Mouse (Mus musculus) G1E-ER4 (cell line): ENCODE results near the gene Pspn. TPM values are rescaled to one million over a fixed set of nuclear protein-coding genes. Genes with fewer than 3 reads are reported as not detected.

Experiments
- GATA1 ChIP-seq: IDR thresholded peaks from one replicate; pipeline ENCODE4 v1.8.0; 2012; ENCODE audit warnings: low read length, inconsistent platforms
- polyA plus RNA-seq: library from polyadenylated mRNA; stranded (reverse); fragments of >175 nt; gene quantifications from 2 replicates; pipeline ENCODE4 v1.2.3, GENCODE M21; 2012

The Pspn gene
- polyA plus RNA-seq, 1 experiment, result not detected

DNA sequence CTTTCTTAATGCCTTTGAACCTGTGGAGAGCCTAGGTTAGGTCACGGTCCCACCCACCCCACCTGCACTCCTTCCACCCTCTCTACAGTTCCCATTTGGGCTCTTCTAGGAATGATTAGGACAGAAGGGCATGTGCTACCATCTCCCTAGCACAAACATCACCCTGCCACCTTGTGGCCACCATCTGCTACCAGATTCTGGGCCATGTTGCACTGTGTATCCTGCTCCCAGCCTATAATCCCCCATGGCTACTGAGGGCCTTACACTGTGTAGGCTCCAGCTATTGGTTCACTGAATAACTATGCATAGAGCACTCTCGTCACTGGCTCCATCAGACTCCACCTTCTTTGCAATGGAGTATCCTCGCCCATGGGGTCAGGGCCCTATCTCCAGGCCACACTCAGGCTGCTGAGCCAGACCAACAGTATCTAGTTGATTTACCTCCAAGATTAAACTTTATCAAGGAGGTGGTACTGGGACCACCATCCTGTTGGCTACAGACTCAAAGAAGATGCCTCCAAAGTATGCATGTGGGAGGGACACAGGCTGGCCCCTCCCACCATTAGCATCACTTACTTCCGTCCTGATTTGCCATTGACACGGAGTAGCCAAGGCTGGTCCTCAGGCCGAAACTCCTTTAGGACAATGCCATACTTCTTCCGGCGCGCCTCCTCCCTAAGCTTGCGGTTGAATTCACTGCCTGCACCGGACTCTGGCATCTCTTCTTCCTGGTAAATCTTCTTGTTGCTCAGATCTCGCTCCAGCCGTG lies 7.5 kb upstream of the Pspn start:
- TF ChIP-seq GATA1, result no peak

DNA sequence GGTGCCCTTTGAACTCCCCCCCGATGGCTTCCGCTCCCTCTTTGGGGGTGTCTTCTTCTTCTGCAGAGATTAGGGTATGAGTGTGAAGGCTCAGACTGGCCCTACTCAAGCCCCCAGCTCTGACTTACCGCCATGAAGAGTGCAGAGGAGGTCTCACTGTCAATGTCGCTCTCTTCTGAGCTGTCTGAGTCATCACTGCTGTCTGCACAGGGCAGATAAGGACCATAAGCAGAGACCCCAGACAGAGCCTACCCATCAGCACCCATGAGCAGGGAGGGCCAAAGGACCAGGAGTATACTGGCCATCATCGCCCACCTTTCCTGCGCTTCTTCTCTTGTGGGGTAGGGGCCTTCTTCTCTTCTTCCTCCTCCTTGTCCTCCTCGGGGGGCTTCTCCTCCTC lies 4.2 kb upstream of the Pspn start:
- TF ChIP-seq GATA1, result no peak

DNA sequence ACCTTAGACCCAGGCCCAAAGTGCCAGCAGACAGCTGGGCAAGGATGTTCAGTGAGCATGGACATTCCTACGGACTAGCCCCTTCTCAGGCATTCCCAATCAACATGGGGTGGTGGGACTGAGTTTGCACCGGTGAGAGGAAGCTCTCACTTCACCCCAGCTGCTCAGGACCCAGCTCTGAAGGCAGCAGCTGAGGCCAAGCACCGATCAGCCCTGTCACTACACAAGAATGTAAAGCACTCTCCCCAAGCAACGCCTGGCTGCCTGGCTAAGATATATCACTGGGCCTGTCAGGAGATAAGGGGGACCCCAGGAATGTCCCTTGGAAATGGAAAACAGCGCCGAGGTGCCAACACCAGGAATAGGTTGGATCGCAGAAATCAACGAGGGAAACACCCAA lies 1.4 kb upstream of the Pspn start:
- no peak for TF ChIP-seq GATA1

DNA sequence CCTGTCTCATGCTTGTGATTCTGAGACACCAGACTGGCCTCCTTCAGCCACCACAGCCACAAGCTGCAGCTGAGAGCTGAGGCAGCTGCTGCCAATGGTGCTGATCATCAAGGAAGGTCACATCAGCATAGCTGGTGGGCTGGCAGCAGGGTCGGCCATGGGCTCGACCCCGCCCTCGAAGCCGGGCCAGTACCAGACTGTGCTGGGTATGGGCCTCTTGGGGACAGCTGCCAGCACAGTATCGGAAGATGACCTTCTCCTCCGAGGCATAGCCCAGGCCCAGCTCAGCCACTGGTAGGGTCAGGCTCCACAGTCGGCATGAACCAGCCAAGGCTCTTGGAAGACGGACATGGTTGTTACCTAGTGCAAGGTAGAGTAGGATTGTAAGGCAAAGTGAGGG lies 404 bp downstream of the Pspn start:
- no peak for TF ChIP-seq GATA1

DNA sequence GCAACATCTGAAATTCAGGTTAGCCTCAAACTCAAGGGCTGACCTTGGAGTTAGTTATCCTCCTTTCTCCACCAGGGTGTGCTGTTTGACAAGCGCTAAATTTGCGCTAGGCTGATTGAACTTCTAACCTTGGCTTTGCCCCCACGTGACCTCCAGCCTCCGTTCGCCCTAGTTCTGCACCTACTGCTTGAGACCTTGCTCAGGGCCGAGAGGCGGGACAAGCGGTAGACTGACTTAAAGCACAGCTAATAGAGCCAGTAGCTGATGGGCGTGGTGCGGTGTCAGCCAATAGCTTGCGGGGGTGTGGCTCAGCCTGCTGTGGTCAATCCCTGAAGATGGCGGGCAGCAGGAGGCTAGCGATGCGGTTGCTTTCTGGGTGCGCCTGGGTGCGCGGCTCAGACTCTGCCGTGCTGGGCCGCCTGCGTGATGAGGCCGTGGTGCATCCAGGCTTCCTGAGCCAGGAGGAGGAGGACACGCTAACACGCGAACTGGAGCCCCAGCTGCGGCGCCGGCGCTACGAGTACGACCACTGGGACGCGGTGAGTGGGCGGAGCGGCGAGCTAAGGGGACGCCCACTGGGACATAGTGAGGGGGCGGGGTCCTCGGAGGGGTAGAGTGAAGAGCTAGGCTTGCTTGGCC lies 2.7 kb downstream of the Pspn start, which contains the start of gene Alkbh7:
Alkbh7 (plus strand) TSS at position 311 of the 639 bp plus-strand sequence.
- TF ChIP-seq GATA1, result no peak

DNA sequence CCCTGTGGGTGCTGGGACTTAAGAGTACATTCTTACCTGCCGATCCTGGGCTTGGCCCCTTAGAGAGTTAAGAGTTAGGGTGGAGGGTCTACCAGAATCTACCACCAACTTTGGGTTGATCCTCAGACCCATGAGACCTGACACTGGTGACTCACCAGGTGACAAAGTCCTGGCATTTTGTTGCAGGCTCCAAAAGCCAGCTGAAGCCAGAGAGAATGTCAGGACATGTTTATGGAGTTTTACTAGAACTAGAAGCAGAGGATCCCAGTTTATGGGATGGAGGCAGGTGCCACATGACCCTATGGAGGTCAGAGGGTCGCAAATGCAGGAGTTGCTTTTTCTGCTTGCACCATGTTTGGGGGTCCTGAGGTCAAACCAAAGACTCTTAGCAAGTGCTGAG lies 3.3 kb downstream of the Pspn start:
- TF ChIP-seq GATA1, result no peak

DNA sequence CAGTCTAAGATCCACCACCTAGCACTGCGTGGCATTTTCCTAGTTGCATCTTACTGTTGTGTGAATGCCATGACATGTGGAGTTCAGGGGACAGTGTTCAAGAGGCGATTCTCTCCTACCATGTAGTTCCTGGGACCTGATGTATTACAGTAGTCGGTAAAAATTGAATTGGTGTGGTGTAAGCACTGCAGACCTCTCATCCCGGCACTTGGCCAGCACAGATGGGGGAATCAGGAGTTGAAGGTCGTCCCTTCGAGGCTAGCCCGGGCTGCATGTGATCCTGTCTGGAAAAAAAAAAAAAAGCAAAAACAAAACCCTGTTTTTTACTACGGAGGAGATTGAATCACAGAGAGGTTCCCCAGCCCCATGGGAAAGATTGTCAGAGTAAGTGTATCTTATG lies 4.8 kb downstream of the Pspn start:
- TF ChIP-seq GATA1, result no peak

DNA sequence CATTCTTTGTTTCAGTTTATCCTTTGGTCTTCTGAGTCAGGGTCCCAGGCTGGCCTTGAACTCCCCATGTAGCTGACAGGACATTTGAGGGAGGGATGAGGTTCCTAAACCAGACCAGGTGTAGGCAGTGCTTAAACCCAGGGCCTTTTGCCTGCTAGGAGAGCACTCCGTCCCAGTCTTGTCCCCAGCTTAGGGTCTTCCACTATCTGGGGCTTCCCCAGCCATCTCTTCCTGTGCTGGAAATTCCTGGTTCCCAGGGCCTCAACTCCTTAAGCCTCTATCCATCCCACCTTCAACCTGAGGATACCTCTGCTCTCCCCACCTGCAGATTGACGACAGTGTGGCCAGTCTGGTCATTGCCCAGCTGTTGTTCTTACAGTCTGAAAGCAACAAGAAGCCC lies 8.9 kb downstream of the Pspn start:
- TF ChIP-seq GATA1, result no peak

DNA sequence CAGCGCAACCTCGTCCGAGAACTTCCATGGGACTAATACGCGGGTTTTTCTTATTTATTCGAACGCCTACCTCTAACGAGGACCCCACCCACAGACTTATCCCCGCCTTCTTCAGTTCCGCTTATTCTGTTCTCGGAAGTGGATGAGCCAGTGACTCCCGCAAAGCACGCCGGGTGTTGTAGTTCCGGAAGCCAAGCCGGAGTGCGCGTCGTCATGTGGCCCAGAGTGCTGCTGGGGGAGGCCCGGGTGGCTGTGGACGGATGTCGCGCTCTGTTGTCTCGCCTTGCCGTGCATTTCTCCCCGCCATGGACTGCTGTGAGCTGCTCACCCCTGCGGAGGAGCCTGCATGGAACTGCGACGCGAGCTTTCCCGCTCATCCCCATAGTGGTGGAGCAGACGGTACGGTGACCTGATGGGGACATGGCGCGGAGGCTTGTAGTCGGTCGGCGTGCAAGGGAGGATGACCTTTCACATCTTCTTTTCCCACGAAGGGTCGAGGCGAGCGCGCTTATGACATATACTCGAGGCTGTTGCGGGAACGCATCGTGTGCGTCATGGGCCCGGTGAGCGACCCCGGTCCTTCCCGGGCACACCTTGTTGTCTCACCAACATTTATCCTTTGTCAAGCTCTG lies 9.6 kb downstream of the Pspn start, which contains the start of gene Clpp:
Clpp (plus strand) TSS at position 191 of the 632 bp plus-strand sequence.
- no peak for TF ChIP-seq GATA1

DNA sequence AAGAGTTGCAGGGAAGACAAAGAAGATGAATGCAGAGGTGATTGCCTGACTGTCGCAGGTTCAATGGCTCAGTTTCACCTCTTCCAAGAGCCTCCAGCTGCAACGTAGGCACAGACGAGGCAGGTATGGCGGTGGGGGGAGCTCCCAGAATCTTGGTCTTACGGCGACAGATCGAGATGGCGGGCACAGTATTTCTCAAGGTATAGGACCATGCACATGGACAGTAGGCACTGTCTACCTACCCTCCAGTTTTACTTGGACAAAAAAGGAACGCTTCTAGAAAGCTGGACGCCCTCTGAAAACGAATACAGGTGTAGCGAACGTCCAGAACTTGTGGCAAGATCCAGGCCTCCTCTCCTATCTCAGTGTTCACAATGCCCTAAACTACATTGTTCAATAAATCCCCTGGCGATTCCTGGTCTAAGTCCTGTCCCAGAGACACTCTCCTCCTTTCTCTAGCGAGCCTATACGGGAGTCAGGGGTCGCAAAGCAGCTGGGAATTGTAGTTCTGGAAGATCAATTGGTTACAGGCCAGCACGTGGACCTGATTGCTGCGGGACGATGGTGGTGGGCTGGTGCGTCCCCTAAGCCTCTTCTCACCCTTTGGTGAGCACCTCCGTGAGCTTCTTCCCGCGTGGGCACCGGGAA lies 10.2 kb downstream of the Pspn start:
- TF ChIP-seq GATA1, result no peak

DNA sequence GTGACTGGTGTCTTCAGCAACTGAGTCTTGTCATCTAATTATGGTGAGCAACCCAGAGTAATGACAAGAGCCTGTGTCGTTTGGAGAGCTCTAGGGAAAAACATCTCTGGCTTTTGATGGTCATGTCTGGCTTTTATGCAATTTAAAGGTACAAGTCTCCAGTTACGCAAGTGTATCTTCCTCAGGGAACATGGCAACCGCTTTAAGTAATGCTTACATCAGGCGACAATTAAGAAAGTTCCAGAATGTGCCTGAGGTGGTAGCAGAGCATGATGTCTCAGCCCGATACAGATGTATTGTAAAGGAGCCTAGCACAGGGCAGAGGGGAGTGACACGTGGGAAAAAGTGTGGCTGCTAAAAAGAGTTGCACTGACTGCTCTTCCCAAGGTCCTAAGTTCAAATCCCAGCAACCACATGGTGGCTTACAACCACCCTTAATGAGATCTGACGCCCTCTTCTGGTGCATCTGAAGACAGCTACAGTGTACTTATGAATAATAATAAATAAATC lies 10.8 kb downstream of the Pspn start:
- TF ChIP-seq GATA1, result no peak

DNA sequence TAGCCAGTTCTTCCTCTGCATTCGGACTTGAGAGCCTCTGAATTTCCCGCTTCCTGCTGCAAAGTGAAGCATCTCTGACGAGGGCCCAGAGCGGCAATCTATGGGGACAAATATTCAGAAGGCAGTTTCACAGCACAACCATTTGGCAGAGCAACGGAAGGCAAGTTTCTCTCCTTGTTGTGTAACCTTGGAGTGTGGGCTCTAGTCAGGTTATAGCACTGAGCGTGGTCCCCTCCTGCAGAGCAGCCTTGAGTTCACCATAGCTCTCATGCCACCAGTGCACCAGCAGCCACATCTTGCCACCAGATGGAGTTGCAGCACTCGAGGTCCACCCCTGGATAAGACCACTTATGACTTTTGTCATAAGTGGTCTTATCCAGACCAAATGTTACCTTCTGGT lies 11.4 kb downstream of the Pspn start:
- no peak for TF ChIP-seq GATA1

DNA sequence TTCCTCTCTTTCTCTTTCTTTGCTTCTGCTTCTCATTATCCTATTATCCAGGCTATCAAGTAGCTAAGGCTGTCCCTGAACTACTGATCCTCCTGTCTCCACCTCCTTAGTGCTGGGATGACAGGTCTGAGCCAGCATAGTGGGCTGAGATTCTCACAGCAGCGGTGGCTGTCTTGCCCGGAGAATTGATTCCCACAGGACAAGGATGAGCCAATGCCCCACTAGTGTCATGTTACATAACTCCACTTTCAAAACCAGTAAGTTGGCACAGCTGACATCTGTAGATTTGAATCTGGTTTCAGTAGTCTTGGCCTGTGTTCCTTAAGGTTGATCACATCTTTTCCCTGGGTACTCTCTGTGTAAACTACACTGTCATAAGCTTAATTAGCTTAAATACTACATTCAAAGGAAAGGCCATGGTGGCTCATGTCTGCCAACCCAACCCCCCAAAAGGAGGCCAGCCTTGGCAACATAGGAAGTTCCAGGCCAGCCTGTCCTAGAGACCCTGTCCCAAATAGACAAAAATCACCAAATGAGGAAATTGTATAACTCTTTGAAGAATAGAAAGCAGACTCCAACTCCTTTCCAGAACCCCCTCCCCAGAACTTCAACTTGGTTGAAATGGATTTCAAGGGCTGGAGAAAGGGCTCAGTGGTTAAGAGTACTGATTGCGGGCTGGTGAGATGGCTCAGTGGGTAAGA lies 13.6 kb downstream of the Pspn start:
- no peak for TF ChIP-seq GATA1

DNA sequence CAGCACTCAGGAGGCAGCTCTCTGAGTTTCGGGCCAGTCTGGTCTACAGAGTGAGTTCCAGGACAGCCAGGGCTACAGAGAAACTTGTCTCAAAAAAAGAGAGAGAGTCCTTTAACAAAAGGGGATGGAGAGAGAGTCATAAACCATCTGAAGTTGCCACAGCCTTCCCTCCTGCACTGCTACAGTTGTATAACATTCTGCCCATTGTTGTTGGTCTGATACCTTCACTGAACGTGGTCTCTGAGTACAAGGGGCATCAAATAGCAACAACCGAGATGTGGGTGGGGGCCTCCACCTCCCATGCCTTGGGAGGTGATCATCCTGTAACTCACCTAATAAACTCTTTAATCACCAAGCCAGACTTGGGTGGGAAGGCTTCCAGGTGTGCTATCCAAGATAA lies 14.2 kb downstream of the Pspn start:
- TF ChIP-seq GATA1, result no peak

DNA sequence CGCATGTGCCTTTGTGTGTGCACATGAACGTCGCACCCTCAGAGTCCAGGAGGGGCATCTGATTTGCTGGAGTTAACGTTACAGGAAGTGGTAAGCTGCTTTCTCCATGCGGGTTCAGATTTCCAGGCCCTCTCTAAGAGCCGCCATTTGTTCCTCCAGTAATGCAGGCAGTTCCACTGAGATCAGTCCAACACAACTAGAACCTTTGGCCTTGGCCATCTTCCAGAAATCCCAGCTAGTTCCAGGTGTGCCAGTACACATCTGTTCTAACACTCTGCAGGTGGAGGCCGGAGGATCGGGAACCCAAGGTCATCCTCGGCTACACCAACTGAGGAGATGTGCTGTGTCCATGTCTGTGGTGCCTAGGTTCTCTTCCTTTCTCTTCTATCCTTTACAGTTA lies 14.9 kb downstream of the Pspn start:
- TF ChIP-seq GATA1, result no peak

DNA sequence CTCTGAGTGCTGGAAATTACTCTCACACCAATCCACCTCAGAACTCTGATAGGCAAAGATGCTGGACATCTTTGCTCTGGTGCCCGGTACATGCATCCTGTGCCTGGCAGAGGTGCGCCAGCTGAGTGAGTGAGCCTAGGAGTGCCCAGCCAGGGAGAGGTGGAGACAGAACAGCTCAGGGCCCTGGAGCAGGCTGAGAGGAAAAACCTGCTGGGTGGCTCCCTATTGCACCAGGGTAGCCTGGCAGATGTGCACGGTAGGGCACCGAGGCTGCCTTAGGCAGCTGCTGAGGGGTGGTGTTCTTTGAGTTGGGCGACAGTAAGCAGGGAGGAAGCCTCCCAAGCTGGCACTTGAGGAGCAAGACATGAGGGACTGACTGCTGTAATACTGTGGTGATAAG lies 17.8 kb downstream of the Pspn start, which contains the start of gene Acer1:
Acer1 (minus strand) TSS at position 114 of the 400 bp plus-strand sequence.
- no peak for TF ChIP-seq GATA1
